Mouse (Mus musculus) Muller cell, postnatal 12 days (primary cell): ENCODE measurements around the gene Cyp39a1.

ENCODE experiments used
- DNase-seq: peaks from one replicate; pipeline ENCODE4 v3.0.0-alpha.2; 2015; ENCODE audit errors: inconsistent ontology term

Gene Cyp39a1

DNA sequence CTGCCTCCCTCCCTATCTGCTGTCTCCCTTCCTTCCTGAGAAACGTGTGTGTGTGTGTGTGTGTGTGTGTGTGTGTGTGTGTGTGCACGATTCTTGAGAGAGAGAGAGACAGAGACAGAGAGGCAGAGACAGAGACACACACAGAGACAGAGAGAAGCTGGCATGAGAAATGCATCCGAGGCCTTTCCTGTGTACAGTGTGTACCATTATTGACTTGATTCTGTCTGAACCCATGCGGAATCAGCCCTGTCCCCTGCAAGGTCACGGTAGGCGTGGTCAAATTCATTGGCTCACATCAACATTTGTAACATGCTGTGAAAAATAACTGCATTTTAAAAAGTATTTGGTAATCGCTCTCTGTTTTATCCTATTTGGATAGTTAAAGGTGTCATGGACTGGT, 16.9 kb downstream of the Cyp39a1 start:
- DNase-seq, result no peak

DNA sequence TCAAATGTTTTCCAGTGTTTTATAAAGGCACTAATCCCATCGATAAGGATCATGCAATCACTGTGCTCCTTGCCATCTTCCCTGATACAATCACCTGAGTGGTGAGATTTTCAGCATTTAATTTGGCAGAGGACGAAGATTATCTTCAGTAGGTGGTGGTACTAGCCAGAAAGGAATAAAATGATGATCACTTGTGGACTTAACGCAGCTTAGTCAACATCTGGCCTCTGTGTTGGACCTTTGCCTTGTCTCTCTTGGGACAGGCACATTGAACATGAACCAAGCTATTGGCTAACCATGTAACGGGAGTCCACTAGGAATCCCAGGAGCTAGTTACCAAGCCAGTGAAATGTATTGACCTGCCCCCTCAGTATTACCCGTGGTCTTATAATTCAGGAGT, 17.4 kb downstream of the Cyp39a1 start:
- DNase-seq, result no peak

DNA sequence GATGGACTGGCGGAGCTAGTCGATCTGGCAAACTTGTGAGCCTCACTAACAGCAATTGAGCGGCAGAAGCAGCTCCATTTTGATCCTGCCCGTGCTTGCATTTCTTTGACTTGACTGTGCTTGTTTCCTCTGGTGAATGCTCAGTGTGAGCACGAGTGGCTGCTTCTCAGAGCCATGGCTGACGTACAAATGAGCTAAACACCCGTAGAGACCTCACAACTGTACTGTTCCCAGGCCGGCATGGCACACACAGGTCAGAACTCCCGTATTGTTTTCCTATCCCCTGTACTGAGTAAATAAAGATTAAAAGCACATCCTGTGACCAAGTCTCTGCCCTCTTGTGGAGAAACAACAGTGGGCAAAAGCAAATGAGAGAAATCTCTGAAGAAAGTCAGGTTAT, 22.4 kb downstream of the Cyp39a1 start:
- DNase-seq, result no peak

DNA sequence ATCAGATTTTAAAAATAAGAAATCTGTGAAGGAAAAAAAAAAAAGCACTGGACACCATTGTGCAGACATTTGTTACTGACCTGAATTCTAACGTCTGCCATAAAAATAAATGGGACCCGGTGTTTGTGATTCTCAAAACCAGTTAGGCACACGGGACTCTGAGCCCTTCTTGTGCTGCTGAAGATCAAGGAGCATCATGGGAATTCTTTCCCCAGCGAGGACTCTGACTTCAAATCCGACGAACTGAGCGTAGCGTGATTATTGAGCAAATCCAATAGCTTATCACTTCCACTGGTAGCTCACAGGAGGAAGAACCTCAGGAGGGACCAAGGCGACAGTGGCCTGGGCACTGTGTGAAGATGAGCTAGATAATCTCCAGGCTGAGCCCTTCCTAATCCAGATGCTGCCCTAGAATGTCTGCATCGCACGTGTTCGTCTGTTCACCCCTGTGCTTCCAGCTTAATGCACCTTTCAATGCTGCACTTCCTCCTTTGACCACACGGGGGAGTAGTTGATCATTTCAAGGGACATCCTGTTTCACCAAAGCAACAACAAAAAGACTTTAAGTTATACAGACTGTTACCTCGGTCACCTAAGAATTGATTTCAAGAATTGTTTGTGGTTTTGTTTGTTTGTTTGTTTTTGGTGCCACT, 31.9 kb downstream of the Cyp39a1 start:
- DNase-seq, result peak; percentile 76

DNA sequence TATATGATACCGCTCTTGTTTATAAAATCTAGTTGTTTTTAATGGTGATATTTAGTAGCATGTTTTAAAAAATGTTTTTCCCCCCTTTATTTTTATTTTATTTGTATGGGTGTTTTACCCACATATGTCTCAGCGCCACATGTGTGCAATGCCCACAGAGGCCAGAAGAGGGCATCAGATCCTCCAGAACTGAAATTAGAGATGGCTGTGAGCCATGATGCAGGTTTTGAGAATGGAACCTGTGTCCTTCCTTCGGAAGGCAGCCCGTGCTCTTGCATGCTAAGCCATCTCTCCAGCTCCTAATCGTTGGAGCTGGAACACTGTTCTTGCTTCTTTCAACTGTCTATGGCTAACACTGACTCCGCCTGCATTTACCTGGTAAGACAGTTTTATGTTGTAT, 33.8 kb downstream of the Cyp39a1 start:
- no peak for DNase-seq

DNA sequence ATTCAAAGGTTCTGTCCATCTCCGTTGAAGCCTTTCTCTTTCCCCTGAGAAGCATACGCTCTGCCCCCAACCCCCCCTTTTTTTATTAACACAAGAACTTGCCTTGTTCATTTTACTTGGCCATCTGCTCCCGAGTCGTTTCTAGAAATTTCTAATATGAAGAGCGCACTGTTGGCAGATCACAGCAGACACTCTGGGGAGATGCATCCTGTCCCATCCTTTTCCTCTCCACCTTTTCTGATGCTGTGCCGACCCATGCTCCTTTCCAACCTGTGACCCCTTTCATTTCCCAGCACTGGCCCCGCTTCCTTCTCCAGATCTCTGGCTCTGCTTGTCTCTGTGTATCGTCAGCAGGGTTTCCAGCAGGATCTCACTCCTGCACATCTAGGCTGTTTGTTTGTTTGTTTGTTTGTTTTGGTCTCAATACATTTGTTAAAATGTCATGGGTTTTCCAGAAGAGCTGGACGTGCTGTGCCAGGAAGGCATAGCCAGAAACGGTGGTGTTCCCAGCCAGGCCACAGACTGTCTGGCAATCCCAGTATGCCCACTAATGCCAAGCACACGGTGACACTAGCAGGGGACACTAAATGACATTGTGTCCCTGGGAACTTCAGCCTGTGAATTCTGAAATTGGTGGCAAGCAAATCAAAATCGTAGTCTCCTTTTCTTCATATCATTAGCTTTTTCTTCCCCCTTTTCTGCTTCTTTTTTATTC, 37.1 kb downstream of the Cyp39a1 start:
- no peak for DNase-seq

DNA sequence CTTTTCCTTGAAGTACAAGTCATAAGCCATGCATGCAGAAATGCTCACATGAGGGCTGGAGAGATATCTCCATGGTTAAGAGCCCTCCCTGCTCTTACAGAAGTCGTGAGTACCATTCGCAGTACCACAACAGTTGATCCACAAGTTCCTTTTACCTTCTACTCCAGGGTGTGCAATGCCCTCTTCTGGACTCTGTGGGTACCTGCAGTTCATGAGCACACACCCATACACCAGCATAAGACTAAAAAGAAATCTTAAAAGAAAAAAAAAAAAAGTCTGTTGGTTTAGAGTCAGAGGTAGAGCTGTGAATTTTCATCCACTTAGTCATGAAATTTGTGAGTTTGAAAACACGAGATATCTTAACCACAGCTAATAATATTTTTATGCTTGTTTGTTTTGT, 39.5 kb downstream of the Cyp39a1 start:
- no peak for DNase-seq

DNA sequence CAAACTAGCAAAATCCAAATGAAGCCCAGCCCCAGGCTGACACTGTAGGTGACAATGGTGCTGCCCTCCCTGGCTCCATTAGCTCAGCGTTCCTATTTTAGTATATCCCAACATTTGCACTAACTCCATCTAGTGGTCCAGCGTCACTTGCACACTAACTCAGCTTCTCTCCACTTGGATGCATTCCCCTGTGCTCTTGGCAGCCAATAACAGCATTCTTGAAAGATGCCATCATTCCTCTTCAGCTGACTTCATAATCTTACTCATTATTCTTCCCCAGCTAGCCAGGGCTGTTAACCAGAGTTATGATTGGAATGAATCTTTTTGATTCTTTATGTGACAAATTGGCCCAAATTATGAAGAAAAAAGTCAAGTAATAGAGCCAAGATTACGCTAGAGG, 40.0 kb downstream of the Cyp39a1 start:
- DNase-seq, result peak; percentile 96

DNA sequence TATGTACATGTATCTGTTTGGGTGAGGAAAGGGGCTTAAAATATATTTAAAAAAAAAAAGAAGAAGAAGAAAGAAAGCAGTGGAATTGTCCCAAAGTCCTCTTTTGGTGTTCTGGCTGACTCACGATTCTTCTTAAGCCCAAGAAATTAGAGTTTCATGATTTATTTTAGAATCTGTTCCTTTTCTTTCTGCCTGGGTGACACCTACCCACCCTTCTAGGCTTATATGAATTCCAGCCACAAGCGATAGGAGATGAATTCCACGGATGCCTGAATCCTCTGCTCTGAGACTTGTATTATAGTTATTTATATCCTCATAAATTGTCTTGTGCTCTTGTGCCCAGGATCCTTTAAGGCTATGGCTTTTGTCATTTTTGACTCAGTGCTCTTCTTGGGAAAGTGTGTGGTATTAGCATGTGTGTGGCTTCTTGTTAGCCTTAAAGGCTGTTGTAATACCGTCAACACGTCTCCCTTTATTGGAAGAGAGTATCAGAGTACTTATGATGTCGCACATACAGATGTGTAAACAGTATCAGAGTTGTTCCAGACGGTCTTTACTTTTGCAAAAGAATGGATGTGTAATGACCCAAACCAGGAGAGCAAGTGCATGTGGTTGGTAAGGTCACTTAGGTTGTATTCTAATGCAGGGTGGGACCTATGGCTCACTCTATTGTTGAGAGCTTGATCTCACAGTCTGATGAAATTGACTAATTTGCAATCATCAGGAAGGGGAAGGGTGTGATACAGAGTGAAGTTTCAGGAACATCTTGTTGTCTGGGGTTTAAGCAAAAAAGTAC, 44.5 kb downstream of the Cyp39a1 start:
- DNase-seq, result no peak

DNA sequence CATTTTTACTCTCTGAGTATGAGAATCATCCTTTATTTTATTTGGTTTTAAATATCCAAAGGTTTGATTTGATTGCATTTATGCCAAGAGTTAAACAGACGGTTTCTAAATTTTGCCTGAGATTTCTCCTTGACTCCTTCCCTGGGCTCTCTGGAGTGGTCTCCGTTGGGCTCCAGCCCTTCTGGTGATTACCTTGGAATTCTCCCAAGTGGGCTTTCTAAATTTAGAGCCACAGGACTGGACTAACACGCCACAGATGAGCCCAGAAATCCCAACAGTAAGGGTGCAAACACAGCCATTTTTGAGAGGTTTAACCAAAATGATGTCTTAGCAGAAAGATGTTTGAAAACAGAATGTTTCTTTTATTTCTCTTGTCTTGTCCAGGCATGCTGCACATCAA, 47.0 kb downstream of the Cyp39a1 start:
- no peak for DNase-seq

DNA sequence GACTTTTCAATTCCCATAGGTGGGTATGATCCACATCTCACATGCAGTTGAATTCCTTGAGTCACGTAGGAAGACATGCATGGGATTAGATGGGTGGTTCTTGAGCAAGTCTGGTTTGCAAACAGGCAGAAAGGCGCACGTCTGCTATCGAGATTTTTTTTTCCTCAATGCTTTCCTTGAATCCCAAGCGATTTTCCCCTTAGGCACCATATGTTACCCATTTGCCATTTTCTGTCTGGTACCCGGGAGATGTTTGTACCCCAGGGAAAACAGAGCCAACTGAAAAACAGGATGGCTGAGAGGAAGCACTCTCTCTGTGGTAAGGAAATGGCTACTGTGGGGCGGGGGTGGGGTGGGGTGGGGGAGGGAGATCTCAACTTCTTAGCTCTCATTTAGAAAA, 49.4 kb downstream of the Cyp39a1 start:
- no peak for DNase-seq

DNA sequence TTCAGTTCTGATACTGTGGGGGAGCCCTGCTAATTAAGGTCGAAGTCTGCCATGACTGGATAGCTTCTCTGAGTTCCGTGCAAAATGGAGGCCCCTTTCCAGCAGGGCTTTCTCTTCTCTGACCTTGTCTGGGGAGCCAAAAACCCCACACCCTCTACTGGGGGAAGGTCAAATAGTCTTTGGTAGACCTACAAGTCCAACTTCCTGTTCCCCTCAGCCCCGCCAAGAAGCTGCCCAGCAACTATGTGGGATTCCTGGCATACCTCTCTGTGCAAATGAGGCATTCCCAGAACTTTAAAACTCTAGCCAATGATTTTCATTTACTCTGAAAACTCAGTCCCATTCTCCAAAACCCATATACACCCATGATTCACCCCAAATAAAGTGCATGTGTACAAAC, 52.2 kb downstream of the Cyp39a1 start:
- peak; percentile 70 for DNase-seq

DNA sequence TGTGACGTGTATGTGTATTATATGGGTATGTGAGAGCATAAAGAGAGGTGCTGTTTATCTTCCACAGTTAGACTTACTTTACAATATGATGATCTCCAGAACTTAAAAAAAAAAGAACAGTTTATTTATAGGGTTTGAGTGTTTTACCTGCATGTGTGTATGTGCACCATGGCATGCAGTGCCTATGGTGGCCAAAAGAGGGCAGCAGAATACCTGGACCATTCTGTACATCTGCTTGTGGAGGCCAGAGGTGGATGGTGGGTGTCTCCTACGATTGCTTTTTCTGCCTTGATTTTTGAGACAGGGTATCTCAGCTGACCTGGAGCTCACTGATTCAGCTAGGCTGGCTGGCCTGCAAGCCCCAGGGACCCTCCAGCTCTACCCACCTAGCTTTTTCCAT, 57.3 kb downstream of the Cyp39a1 start:
- no peak for DNase-seq

DNA sequence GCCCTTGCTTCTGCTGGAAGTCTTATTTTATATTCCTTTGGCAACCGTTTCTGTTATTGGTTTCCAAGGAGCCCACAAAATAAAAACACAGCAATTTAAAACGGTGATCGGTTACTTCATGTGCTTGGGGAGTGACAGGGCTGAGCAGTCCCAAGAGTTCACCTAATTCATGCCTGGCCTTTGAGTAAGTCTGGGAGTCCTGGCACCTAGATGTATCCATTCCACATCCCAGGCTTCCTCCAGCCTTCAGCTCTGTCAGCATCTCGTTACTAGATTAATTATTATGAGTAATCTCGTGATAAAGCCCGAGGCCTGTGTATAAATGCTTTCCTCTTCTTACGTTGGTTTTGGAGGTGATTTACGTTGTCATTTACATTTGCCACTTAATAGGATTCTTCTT, 64.1 kb downstream of the Cyp39a1 start:
- DNase-seq, result no peak

DNA sequence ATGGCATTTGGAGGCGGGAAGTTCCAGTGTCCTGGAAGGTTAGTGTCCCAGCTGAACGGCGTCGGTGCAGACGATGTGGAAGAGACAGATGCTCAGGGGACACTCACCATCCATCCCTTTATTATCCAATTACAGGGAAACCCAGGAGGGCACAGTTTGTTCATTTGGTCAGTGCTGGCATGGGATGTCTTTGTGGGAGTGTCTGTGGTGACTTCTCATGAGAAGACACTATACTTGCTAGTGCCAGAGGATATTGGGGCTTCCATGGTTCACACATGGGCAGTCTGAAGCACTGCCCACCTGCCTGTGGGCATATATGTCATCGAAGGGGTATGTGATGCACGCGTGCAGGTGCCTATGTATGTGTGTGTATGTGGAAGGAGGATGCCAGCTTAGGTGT, 64.8 kb downstream of the Cyp39a1 start:
- no peak for DNase-seq

DNA sequence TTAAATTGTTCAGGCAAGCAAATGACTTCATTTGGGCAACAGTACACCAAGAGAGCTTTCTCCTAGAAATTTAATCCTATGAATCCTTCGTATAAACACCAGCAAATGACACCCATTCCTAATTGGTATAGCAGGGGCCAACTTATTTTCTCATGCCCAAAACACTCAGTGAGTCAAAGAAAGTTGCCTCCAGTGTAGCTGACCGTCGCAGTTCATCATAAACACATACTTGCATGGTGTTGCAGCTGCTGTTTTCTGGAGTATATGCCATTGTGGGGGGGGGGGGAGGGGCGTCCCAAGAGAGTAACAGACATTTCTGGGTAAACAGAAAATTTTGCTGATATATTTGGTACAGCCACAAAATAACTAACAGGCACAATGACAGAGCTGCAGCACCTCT, 67.0 kb downstream of the Cyp39a1 start:
- DNase-seq, result no peak

DNA sequence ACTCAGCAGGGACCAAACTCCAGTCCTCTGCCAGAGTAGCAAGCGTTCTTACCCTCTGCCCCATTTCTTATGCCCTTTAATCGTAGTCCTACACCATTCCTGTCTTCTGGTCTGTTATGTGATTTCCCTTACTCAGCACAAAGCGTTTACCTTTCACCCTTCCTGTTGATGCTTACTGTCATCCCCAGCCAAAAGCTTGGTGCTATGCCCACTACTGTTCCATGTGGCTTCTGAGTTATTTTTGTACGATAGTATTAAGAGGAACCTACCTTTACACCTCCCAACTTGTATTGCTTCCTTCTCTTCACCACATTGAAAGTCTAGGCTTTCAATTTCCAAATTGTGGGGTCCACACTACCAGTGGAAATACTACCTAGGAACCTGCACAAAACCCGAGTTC, 76.7 kb downstream of the Cyp39a1 start:
- no peak for DNase-seq

DNA sequence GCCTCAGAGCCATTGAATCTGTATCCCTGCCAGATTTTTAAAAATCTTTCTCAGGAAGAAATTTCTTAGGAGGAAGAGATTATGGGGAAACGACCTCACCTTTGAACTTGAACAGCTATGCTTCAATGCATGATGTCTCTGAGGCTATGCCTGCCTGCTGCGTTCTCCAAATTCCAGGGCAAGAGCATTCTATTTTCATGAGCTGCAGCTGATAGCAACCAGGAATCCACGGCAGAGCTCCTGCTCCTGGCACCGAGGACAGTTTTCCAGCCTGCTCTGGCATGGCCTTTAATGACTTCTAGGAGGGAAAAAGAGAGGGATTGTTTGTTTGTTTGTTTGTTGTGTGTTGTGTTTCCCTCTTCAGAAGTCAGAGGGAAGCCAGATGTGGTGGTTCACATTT, 77.2 kb downstream of the Cyp39a1 start:
- DNase-seq, result peak; percentile 79

DNA sequence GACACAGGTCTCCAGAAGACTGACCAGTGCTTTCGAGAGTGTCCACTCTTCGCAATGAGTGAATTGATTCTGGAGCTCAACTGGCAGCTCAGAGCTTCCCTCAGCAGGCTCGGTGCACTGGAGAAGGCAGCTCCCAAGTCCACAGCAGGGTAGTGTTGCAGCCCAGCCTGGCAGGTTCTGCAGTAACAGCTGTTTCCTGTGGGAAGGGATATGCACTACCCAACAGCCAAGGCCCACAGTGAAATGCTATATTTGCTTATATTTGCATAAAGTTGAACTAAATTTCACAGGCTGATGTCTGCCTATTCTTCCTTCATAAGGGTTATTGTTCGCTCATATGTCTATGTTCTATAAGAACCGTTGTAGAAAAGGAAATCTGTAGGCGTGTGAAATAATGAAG, 83.9 kb downstream of the Cyp39a1 start:
- DNase-seq, result no peak

DNA sequence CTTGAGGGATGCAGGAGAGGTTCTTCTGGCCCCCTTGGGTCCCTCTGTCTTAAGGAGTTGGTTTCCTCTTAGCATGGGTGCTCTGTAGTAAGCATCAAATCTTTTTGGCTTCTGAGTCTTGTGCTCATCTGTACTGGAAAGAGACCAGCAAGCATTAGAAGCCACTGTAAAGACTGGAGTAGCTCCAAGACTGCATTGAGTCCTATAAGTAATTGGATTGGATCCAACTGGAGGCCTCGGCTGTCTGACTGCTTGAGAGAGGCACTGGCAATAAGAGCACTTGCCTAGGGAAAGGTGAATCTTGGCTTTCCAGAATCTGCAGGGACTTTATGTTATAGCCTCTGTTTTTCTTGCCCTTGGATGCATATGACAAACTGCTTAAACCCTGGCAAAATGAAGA, 85.6 kb downstream of the Cyp39a1 start:
- no peak for DNase-seq

DNA sequence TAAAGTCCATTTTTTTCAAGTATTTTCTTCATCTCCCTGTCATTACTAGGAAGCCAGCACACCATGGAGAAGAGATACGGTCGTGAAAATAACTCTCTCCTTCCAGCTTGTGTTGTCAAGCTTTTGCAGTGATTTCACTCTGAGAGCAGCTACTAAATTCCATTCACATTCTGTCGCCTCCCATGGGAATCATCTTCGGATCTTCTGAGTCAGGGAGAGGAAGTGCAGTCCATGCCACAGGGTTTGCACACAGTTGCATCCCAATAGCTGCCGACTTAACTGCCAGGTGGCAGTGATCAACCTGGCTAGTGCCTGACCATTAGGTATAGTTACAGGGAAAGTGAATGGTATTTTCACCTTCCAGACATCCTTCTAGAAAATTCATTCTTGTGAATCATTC, 87.5 kb downstream of the Cyp39a1 start:
- DNase-seq, result peak; percentile 36

DNA sequence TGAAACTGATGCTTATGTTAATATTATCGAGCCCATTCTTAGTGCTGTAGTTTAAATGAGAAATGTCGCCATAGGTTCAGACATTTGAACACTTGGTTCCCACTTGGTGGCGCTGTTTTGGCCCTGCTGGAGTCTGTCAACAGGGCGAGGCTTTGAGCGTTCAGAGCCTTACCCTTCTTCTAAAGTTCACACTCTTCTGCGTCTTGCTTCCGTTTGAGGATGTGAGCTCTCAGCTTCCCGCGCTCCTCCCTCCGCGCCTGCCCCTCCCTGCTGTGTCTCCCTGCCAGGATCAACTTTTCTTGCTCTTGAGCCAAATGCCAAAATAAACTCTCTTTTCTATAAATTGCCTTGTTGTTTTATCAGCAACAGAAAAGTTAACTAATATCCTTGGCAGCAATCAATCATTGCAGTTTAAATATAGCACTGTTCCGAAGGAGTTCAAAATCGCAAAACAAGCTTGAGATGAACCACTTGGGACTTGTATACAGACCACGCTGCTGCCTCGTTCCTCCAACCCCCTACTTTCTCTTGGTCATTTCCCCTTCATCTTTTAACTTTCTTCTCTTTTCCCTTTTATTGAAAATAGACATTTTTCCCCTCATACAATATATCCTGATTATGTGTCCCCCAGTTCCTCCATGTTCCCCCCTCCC, 91.5 kb downstream of the Cyp39a1 start:
- no peak for DNase-seq
